Mouse (Mus musculus) layer of hippocampus, adult 2 months (tissue): ENCODE data around the gene 4930452B06Rik. TPM values are rescaled to one million over a fixed set of nuclear protein-coding genes. Genes with fewer than 3 reads are reported as not detected.
"Not testable (repeated sequence)": the region's sequence is repeated elsewhere in the genome, so short reads cannot be mapped to it uniquely, and the experiment has no call there.

Experiments used
- DNase-seq, 2 experiments: peaks; one replicate each; pipeline ENCODE4 v3.0.0; 2022; ENCODE audit warnings: low spot score in 2 of 2
- H3K27ac ChIP-seq: fragments of 200-600 bp; 2 replicates; pipeline ENCODE4 v1.8.1; 2022
- H3K4me3 ChIP-seq: fragments of 200-600 bp; 2 replicates; pipeline ENCODE4 v1.8.1; 2022; ENCODE audit warnings: mild to moderate bottlenecking
- CTCF ChIP-seq: fragments of 200-600 bp; conservative IDR thresholded peaks from 2 replicates; pipeline ENCODE4 v1.8.1; 2022; ENCODE audit warnings: antibody characterized with exemption, mild to moderate bottlenecking, moderate library complexity
- total RNA-seq, 2 experiments: library from RNA; stranded (reverse); gene quantifications; 2 replicates each; pipeline ENCODE4 v1.2.3; 2021

Gene 4930452B06Rik
- total RNA-seq, 2 experiments from 2014 or later = 4.9 to 5.7 TPM

GRCm38 (mm10) chr14:8615636-8616035, 50.4 kb downstream of the 4930452B06Rik start:
- TF ChIP-seq CTCF = no peak
- no peak overlapping the region for H3K27ac ChIP-seq
- no peak for DNase-seq
- no peak overlapping the region for H3K4me3 ChIP-seq

GRCm38 (mm10) chr14:8614430-8614829, 51.6 kb downstream of the 4930452B06Rik start:
- not testable (repeated sequence) for H3K27ac ChIP-seq, DNase-seq

GRCm38 (mm10) chr14:8612080-8612479, 54.0 kb downstream of the 4930452B06Rik start:
- no peak for DNase-seq
- TF ChIP-seq CTCF = no peak
- Histone ChIP-seq H3K27ac (no peak overlapping the region), H3K4me3 (no peak overlapping the region)

More at GRCm38 (mm10) chr14:8614430-8614829, 51.6 kb downstream of the 4930452B06Rik start:
- not testable (repeated sequence) for H3K4me3 ChIP-seq

- DNase-seq = no peak
- Histone ChIP-seq H3K4me3 (no peak overlapping the region), H3K27ac (no peak overlapping the region)
- TF ChIP-seq CTCF = no peak
Measured at GRCm38 (mm10) chr14:8610108-8610507, 55.9 kb downstream of the 4930452B06Rik start.

GRCm38 (mm10) chr14:8608559-8609171, 57.4 kb downstream of the 4930452B06Rik start:
- H3K27ac ChIP-seq = peak overlapping the region; percentile 58; the same call in 1 of the 2 replicates
- peak; percentile 90 for TF ChIP-seq CTCF
- DNase-seq = peak; percentile 69 to 80
- H3K4me3 ChIP-seq = no peak overlapping the region

GRCm38 (mm10) chr14:8604898-8605297, 61.1 kb downstream of the 4930452B06Rik start:
- no peak overlapping the region for H3K4me3 ChIP-seq
- no peak for DNase-seq
- no peak overlapping the region for H3K27ac ChIP-seq
- no peak for TF ChIP-seq CTCF

- Histone ChIP-seq H3K27ac (no peak overlapping the region), H3K4me3 (no peak overlapping the region)
- DNase-seq = no peak
- TF ChIP-seq CTCF = no peak
Measured at GRCm38 (mm10) chr14:8585031-8585430, 81.0 kb downstream of the 4930452B06Rik start.

GRCm38 (mm10) chr14:8551006-8551405, 115.0 kb downstream of the 4930452B06Rik start:
- H3K4me3 ChIP-seq = not testable (repeated sequence)

GRCm38 (mm10) chr14:8549108-8549507, 116.9 kb downstream of the 4930452B06Rik start:
- H3K4me3 ChIP-seq = no peak overlapping the region
- no peak for TF ChIP-seq CTCF
- H3K27ac ChIP-seq = no peak overlapping the region
- DNase-seq = no peak

More at GRCm38 (mm10) chr14:8551006-8551405, 115.0 kb downstream of the 4930452B06Rik start:
- not testable (repeated sequence) for DNase-seq, H3K27ac ChIP-seq

GRCm38 (mm10) chr14:8536024-8536423, 130.0 kb downstream of the 4930452B06Rik start:
- Histone ChIP-seq H3K4me3 (no peak overlapping the region), H3K27ac (no peak overlapping the region)
- TF ChIP-seq CTCF = no peak
- DNase-seq = no peak

- Histone ChIP-seq H3K4me3 (no peak overlapping the region), H3K27ac (no peak overlapping the region)
- TF ChIP-seq CTCF = no peak
- DNase-seq = no peak
Measured at GRCm38 (mm10) chr14:8525232-8525631, 140.8 kb downstream of the 4930452B06Rik start.

GRCm38 (mm10) chr14:8517681-8518080, 148.4 kb downstream of the 4930452B06Rik start:
- H3K27ac ChIP-seq = no peak overlapping the region
- no peak for DNase-seq
- no peak for TF ChIP-seq CTCF
- H3K4me3 ChIP-seq = no peak overlapping the region

- no peak for DNase-seq
- no peak for TF ChIP-seq CTCF
- H3K27ac ChIP-seq = no peak overlapping the region
- no peak overlapping the region for H3K4me3 ChIP-seq
Measured at GRCm38 (mm10) chr14:8514071-8514470, 152.0 kb downstream of the 4930452B06Rik start.

- no peak for TF ChIP-seq CTCF
- no peak overlapping the region for H3K4me3 ChIP-seq
- peak in 1 of 2 experiments; percentile 58 for DNase-seq
- H3K27ac ChIP-seq = peak overlapping the region; percentile 94
Measured at GRCm38 (mm10) chr14:8511276-8511675, 154.8 kb downstream of the 4930452B06Rik start.
